Mouse (Mus musculus): ENCODE measurements around the gene Ifit1bl1. TPM values are rescaled to one million over a fixed set of nuclear protein-coding genes. Genes with fewer than 3 reads are reported as not detected.

The Ifit1bl1 gene
- polyA plus RNA-seq (2014; fragmentation: Illumina TruSeq; extraction: RNeasy Lipid Tissue Mini Kit (QIAGEN cat#74804); ENCODE audit: low read depth, low replicate concordance) = not detected

GRCm38 (mm10) chr19:34601888-34602287 is at the start of gene Ifit1bl1:
TSS of gene Ifit1bl1 (minus strand) at chr19:34601956.

GRCm38 (mm10) chr19:34640623-34641022 is 38.9 kb upstream of the Ifit1bl1 start, which contains the start of the genes Ifit1bl2 and Ifit1:
TSS of gene Ifit1bl2 (minus strand) at chr19:34640743.
TSS of gene Ifit1 (plus strand) at chr19:34640871.

GRCm38 (mm10) chr19:34607237-34608051 is 5.7 kb upstream of the Ifit1bl1 start, which contains the start of gene Ifit3b:
TSS of gene Ifit3b (plus strand) at chr19:34607970.

GRCm38 (mm10) chr19:34583126-34583766 is 18.5 kb downstream of the Ifit1bl1 start, which contains the start of gene Ifit3:
TSS of gene Ifit3 (plus strand) at chr19:34583531.

GRCm38 (mm10) chr19:34550534-34551223 is 51.1 kb downstream of the Ifit1bl1 start, which contains the start of gene Ifit2:
TSS of gene Ifit2 (plus strand) at chr19:34550694.

Other genes with a start within 250 kb of the Ifit1bl1 start
- 0.20 TPM for gene Ch25h, start 126.8 kb downstream of the Ifit1bl1 start, polyA plus RNA-seq (2014; fragmentation: Illumina TruSeq; extraction: RNeasy Lipid Tissue Mini Kit (QIAGEN cat#74804); ENCODE audit: low read depth, low replicate concordance)
- gene Lipa, start 74.5 kb downstream of the Ifit1bl1 start, polyA plus RNA-seq (2014; fragmentation: Illumina TruSeq; extraction: RNeasy Lipid Tissue Mini Kit (QIAGEN cat#74804); ENCODE audit: low read depth, low replicate concordance) = 9.7 TPM
- gene Ifit2, start 51.3 kb downstream of the Ifit1bl1 start, polyA plus RNA-seq (2014; fragmentation: Illumina TruSeq; extraction: RNeasy Lipid Tissue Mini Kit (QIAGEN cat#74804); ENCODE audit: low read depth, low replicate concordance) = 0.87 TPM
- 1.5 TPM for gene Ifit3, start 18.4 kb downstream of the Ifit1bl1 start, polyA plus RNA-seq (2014; fragmentation: Illumina TruSeq; extraction: RNeasy Lipid Tissue Mini Kit (QIAGEN cat#74804); ENCODE audit: low read depth, low replicate concordance)
- 0.71 TPM for gene Ifit3b, start 6.0 kb upstream of the Ifit1bl1 start, polyA plus RNA-seq (2014; fragmentation: Illumina TruSeq; extraction: RNeasy Lipid Tissue Mini Kit (QIAGEN cat#74804); ENCODE audit: low read depth, low replicate concordance)
- 0.13 TPM for gene Ifit1bl2, start 38.8 kb upstream of the Ifit1bl1 start, polyA plus RNA-seq (2014; fragmentation: Illumina TruSeq; extraction: RNeasy Lipid Tissue Mini Kit (QIAGEN cat#74804); ENCODE audit: low read depth, low replicate concordance)
- gene Ifit1, start 38.9 kb upstream of the Ifit1bl1 start, polyA plus RNA-seq (2014; fragmentation: Illumina TruSeq; extraction: RNeasy Lipid Tissue Mini Kit (QIAGEN cat#74804); ENCODE audit: low read depth, low replicate concordance) = 0.57 TPM
- gene Slc16a12, start 145.3 kb upstream of the Ifit1bl1 start, polyA plus RNA-seq (2014; fragmentation: Illumina TruSeq; extraction: RNeasy Lipid Tissue Mini Kit (QIAGEN cat#74804); ENCODE audit: low read depth, low replicate concordance) = 0.70 TPM

All from testis, adult 10 weeks (tissue).